ENCODE assay signal across 13 mouse cellular contexts in genomic region chr12:84400653-84401052, GRCm38 (mm10). TPM values are rescaled to one million over a fixed set of nuclear protein-coding genes. Genes with fewer than 3 reads are reported as not detected.
DNase-seq lines count a peak whose midpoint lies in the region; ATAC-seq and TF ChIP-seq lines count a peak whose summit lies in the region.
"Had no signal": no experiment of that assay in that cellular context is flagged by ENCODE, and none has a peak within 500 bp of the region (broad histone marks: within the 10 kb centered on the region; RNA-seq: fewer than 3 reads in every experiment).

No protein-coding gene starts in this region.

- H3K4me2 ChIP-seq in forebrain, embryonic 13.5 days = no peak overlapping the region
- H3K4me2 ChIP-seq: heart, embryonic 11.5 days; hindbrain, embryonic 15.5 days had no signal

- no peaks in the 10 kb centered on the region for H3K27me3 ChIP-seq in small intestine, adult 2 months (ENCODE audit: control insufficient read depth, insufficient read depth, low read length)
- no peaks in the 10 kb centered on the region for H3K27me3 ChIP-seq in forebrain, embryonic 13.5 days
- H3K27me3 ChIP-seq: hindbrain, embryonic 15.5 days; Patski had no signal

- peak overlapping the region; percentile 40 for H3K4me3 ChIP-seq in small intestine, adult 2 months (ENCODE audit: low read depth, low read length)
- H3K4me3 ChIP-seq in forebrain, embryonic 13.5 days = no peak overlapping the region
- H3K4me3 ChIP-seq: hindbrain, embryonic 15.5 days had no signal

- H3K27ac ChIP-seq in small intestine, adult 2 months (ENCODE audit: insufficient read depth, low read depth, low read length) = peak overlapping the region; percentile 97
- H3K27ac ChIP-seq in forebrain, embryonic 13.5 days = no peak overlapping the region
- H3K27ac ChIP-seq: hindbrain, embryonic 15.5 days; macrophage had no signal

- ATAC-seq in forebrain, embryonic 13.5 days = no peak
- ATAC-seq: Patski had no signal

- peak; percentile 63 to 90 for DNase-seq in adrenal gland, adult (ENCODE audit: inconsistent age in 2 of 2, low spot score in 1 of 2)
- no peak for DNase-seq in adrenal gland, postnatal 4 days (ENCODE audit: low spot score in 2 of 2)
- DNase-seq in adrenal gland, postnatal 36 days = peak; percentile 52 to 64
- peak; percentile 45 for DNase-seq in kidney, postnatal 10 days
- DNase-seq in gastrocnemius, adult 8-10 months (ENCODE audit: low spot score in 2 of 2) = no peak
- no peak for DNase-seq in layer of hippocampus, adult 8-10 months (ENCODE audit: low spot score in 2 of 2)
- DNase-seq: thymus, postnatal 14 days had no signal

- no peak overlapping the region for H3K9ac ChIP-seq in forebrain, embryonic 13.5 days
- H3K9ac ChIP-seq: hindbrain, embryonic 15.5 days had no signal

- peak; percentile 67; the same call in 1 of the 2 replicates for TF ChIP-seq POLR2A in small intestine, adult 2 months (IDR thresholded peaks at IDR 0.05; ENCODE audit: low read depth, low read length)

- peaks cover 9% of the 10 kb centered on the region; the same call in 1 of the 2 replicates for H3K4me1 ChIP-seq in small intestine, adult 2 months (ENCODE audit: control insufficient read depth, insufficient read depth, insufficient read length, low read length)
- H3K4me1 ChIP-seq in forebrain, embryonic 13.5 days = no peaks in the 10 kb centered on the region
- H3K4me1 ChIP-seq: hindbrain, embryonic 15.5 days had no signal

- H3K9me3 ChIP-seq in forebrain, embryonic 13.5 days (replicated peaks) = no peaks in the 10 kb centered on the region
- H3K9me3 ChIP-seq: hindbrain, embryonic 15.5 days had no signal

- 16% methylated on average over 3 of the region's 3 CpGs for WGBS in small intestine, adult 2 months
- 79% methylated on average over 3 of the region's 3 CpGs for WGBS in forebrain, embryonic 13.5 days

- TF ChIP-seq CTCF in small intestine, adult 2 months (IDR thresholded peaks at IDR 0.05; ENCODE audit: extremely low read depth, insufficient read length, insufficient replicate concordance, low read depth, low read length) = no peak

- H3K36me3 ChIP-seq in small intestine, adult 2 months (ENCODE audit: control insufficient read depth, insufficient read depth, low read length) = peaks cover 7% of the 10 kb centered on the region
- H3K36me3 ChIP-seq in forebrain, embryonic 13.5 days (ENCODE audit: poor library complexity, severe bottlenecking) = no peaks in the 10 kb centered on the region
- H3K36me3 ChIP-seq: hindbrain, embryonic 15.5 days had no signal

RNA-seq across cellular contexts. Expression of gene Entpd5, which starts 8.2 kb away (rescaled TPM):
- 10 to 100 TPM; 58.3 to 61.3 TPM for total RNA-seq in adrenal gland, postnatal 4 days (2021)
- 100 to 1,000 TPM in 1 of 2 experiments, 10 to 100 TPM in 1; 99.3 to 172 TPM for total RNA-seq in adrenal gland, postnatal 36 days (2021)
- 10.9 and 15.5 TPM in 2 replicates for polyA plus RNA-seq in small intestine, adult 2 months (2012; rRNA removed)
- total RNA-seq in gastrocnemius, adult 8-10 months (2022) = 10 to 100 TPM; 13.0 to 18.2 (median 13.9) TPM
- 8.8 and 9.9 TPM in 2 replicates for polyA plus RNA-seq in forebrain, embryonic 13.5 days (2015; fragmentation: Nextera tagmentation; extraction: Ambion mirVana)
- total RNA-seq in layer of hippocampus, adult 8-10 months (2022) = 10 to 100 TPM; 25.2 to 30.4 (median 29.1) TPM

RNA-seq across cellular contexts. Expression of gene Bbof1, which starts 8.2 kb away (rescaled TPM):
- total RNA-seq in adrenal gland, postnatal 4 days (2021) = 1 to 10 TPM; 3.0 to 5.1 TPM
- 1 to 10 TPM; 1.9 to 2.4 TPM for total RNA-seq in adrenal gland, postnatal 36 days (2021)
- polyA plus RNA-seq in small intestine, adult 2 months (2012; rRNA removed) = not detected in 2 replicates
- total RNA-seq in gastrocnemius, adult 8-10 months (2022) = 1 to 10 TPM; 1.2 to 2.5 (median 1.3) TPM
- polyA plus RNA-seq in forebrain, embryonic 13.5 days (2015; fragmentation: Nextera tagmentation; extraction: Ambion mirVana) = 2.4 and 2.6 TPM in 2 replicates
- total RNA-seq in layer of hippocampus, adult 8-10 months (2022) = 10 to 100 TPM in 2 of 4 experiments, 1 to 10 TPM in 2; 8.3 to 12.7 (median 10.7) TPM

RNA-seq across cellular contexts. Expression of gene Rnf113a2, which starts 16.3 kb away (rescaled TPM):
- 10 to 100 TPM; 19.4 to 19.6 TPM for total RNA-seq in adrenal gland, postnatal 4 days (2021)
- 10 to 100 TPM; 17.9 to 19.4 TPM for total RNA-seq in adrenal gland, postnatal 36 days (2021)
- 0.81 and 1.3 TPM in 2 replicates for polyA plus RNA-seq in small intestine, adult 2 months (2012; rRNA removed)
- 10 to 100 TPM in 2 of 4 experiments, 1 to 10 TPM in 2; 9.1 to 13.0 (median 10.4) TPM for total RNA-seq in gastrocnemius, adult 8-10 months (2022)
- 29.3 and 29.9 TPM in 2 replicates for polyA plus RNA-seq in forebrain, embryonic 13.5 days (2015; fragmentation: Nextera tagmentation; extraction: Ambion mirVana)
- 10 to 100 TPM in 3 of 4 experiments, 1 to 10 TPM in 1; 9.1 to 16.9 (median 13.8) TPM for total RNA-seq in layer of hippocampus, adult 8-10 months (2022)

RNA-seq across cellular contexts. Expression of gene Fam161b, which starts 39.0 kb away (rescaled TPM):
- total RNA-seq in adrenal gland, postnatal 4 days (2021) = 1 to 10 TPM; 2.0 to 2.7 TPM
- total RNA-seq in adrenal gland, postnatal 36 days (2021) = 1 to 10 TPM; 2.5 to 2.6 TPM
- polyA plus RNA-seq in small intestine, adult 2 months (2012; rRNA removed) = 0.14 and 0.34 TPM in 2 replicates
- total RNA-seq in gastrocnemius, adult 8-10 months (2022) = under 1 TPM; 0.43 to 0.96 (median 0.74) TPM
- 12.3 and 12.7 TPM in 2 replicates for polyA plus RNA-seq in forebrain, embryonic 13.5 days (2015; fragmentation: Nextera tagmentation; extraction: Ambion mirVana)
- total RNA-seq in layer of hippocampus, adult 8-10 months (2022) = 10 to 100 TPM; 11.0 to 16.5 (median 13.0) TPM

RNA-seq across cellular contexts. Expression of gene Coq6, which starts 39.2 kb away (rescaled TPM):
- total RNA-seq in adrenal gland, postnatal 4 days (2021) = 10 to 100 TPM; 60.5 to 64.9 TPM
- total RNA-seq in adrenal gland, postnatal 36 days (2021) = 10 to 100 TPM; 44.6 to 63.2 TPM
- polyA plus RNA-seq in small intestine, adult 2 months (2012; rRNA removed) = 26.3 and 29.9 TPM in 2 replicates
- 10 to 100 TPM; 19.8 to 26.7 (median 23.8) TPM for total RNA-seq in gastrocnemius, adult 8-10 months (2022)
- 45.8 and 47.2 TPM in 2 replicates for polyA plus RNA-seq in forebrain, embryonic 13.5 days (2015; fragmentation: Nextera tagmentation; extraction: Ambion mirVana)
- 10 to 100 TPM; 25.9 to 30.3 (median 28.5) TPM for total RNA-seq in layer of hippocampus, adult 8-10 months (2022)

Comparison
In these comparisons a context has a peak if more than half of its experiments do, and no peak if none do; other contexts are left out.
1. DNase-seq: peak in adrenal gland, adult (2 of 2), adrenal gland, postnatal 36 days (2 of 2) and kidney, postnatal 10 days (single experiment); none in adrenal gland, postnatal 4 days (0 of 2), gastrocnemius, adult 8-10 months (0 of 2) and layer of hippocampus, adult 8-10 months (0 of 2).